Mouse (Mus musculus) heart, postnatal 0 days (tissue): ENCODE measurements at regions not wholly inside any gene's neighbourhood (a gene's known extent, or its start where the extent isn't known, plus 50 kb on each side); places are given as distances from the start of the nearest gene placed in this dataset.

Source experiments
- ATAC-seq: fragments of 200-750 bp; cut with Nextera tagmentation; 2 replicates; pipeline ENCODE4 v1.8.0; 2017; ENCODE audit warnings: low read depth, moderate number of reproducible peaks, moderate library complexity; ENCODE audit not compliant: insufficient read depth
- DNase-seq: peaks from one replicate; pipeline ENCODE4 v3.0.0-alpha.2; 2016; ENCODE audit warnings: low spot score
- H3K27ac ChIP-seq: fragments of 300-500 bp; sonication (generic); 2 replicates; pipeline ENCODE4 v1.5.1; 2014; ENCODE audit warnings: low read depth, mild to moderate bottlenecking
- H3K27me3 ChIP-seq: fragments of 300-500 bp; sonication (generic); 2 replicates; pipeline ENCODE4 v1.6.1; 2014; ENCODE audit warnings: low read length, mixed read lengths; ENCODE audit not compliant: control insufficient read depth, insufficient read depth
- H3K36me3 ChIP-seq: fragments of 300-500 bp; sonication (generic); replicated peaks from 2 replicates; pipeline ENCODE4 v1.6.1; 2014; ENCODE audit warnings: low read length, mixed read lengths; ENCODE audit not compliant: control insufficient read depth, insufficient read depth
- H3K4me1 ChIP-seq: fragments of 300-500 bp; sonication (generic); 2 replicates; pipeline ENCODE4 v1.6.1; 2014; ENCODE audit warnings: antibody characterized with exemption; ENCODE audit not compliant: control insufficient read depth, insufficient read depth
- H3K4me2 ChIP-seq: fragments of 300-500 bp; sonication (generic); 2 replicates; pipeline ENCODE4 v1.6.1; 2014; ENCODE audit warnings: low read depth, mild to moderate bottlenecking, low read length, moderate library complexity
- H3K4me3 ChIP-seq: fragments of 300-500 bp; sonication (generic); 2 replicates; pipeline ENCODE4 v1.5.1; 2014; ENCODE audit warnings: low read depth, low read length
- H3K9ac ChIP-seq: fragments of 300-500 bp; sonication (generic); replicated peaks from 2 replicates; pipeline ENCODE4 v1.6.1; 2014; ENCODE audit warnings: low read depth, low read length, mixed read lengths
- H3K9me3 ChIP-seq: fragments of 300-500 bp; sonication (generic); replicated peaks from 2 replicates; pipeline ENCODE4 v1.6.1; 2016; ENCODE audit warnings: low read length; ENCODE audit not compliant: control insufficient read depth
- CTCF ChIP-seq: IDR thresholded peaks from 2 replicates; pipeline ENCODE4 v1.5.1; 2016; ENCODE audit warnings: antibody characterized with exemption, control low read depth, low read depth
- EP300 ChIP-seq: IDR thresholded peaks from 2 replicates; pipeline ENCODE4 v1.6.1; 2016; ENCODE audit warnings: antibody characterized with exemption, low read depth
- WGBS: fragments of 180-500 bp; shearing (Covaris S2); extraction: QIAGEN DNeasy Blood & Tissue Kit; methylation state at CpG from one replicate; pipeline ENCODE4 v1.1.7; 2014; 5-methylcytosine and 5-hydroxymethylcytosine counted together

DNA sequence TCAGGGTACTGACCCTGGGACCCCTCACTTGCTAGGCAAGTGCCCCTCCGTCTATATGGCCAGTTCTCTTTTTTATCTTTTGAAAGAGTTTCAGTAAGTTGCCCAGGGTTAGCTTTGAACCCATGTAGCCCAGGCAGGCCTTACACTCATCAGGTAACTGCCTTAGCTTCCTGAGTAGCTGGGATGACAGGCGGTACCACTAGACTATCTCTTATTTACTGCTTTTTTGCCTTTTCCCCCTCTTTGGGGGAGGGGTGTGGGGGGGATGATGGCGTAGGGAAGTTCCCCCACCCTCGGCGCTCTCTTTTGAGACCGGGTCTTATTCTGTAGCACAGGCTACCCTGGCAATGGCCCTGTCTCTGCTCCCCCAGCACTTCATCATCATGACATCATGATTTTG lies 106.9 kb downstream of the Sox2 start:
- H3K27me3 ChIP-seq, result no peaks in the 10 kb centered on the region
- no peaks in the 10 kb centered on the region for H3K9me3 ChIP-seq
- no peak for DNase-seq
- H3K4me1 ChIP-seq, result no peaks in the 10 kb centered on the region
- no peak overlapping the region for H3K9ac ChIP-seq
- no peak overlapping the region for H3K27ac ChIP-seq
- TF ChIP-seq CTCF (no peak), EP300 (no peak)
- no peak overlapping the region for H3K4me2 ChIP-seq
- 50% methylated on average over 6 of the region's 6 CpGs for WGBS
- H3K36me3 ChIP-seq, result no peaks in the 10 kb centered on the region
- ATAC-seq, result no peak
- no peak overlapping the region for H3K4me3 ChIP-seq

DNA sequence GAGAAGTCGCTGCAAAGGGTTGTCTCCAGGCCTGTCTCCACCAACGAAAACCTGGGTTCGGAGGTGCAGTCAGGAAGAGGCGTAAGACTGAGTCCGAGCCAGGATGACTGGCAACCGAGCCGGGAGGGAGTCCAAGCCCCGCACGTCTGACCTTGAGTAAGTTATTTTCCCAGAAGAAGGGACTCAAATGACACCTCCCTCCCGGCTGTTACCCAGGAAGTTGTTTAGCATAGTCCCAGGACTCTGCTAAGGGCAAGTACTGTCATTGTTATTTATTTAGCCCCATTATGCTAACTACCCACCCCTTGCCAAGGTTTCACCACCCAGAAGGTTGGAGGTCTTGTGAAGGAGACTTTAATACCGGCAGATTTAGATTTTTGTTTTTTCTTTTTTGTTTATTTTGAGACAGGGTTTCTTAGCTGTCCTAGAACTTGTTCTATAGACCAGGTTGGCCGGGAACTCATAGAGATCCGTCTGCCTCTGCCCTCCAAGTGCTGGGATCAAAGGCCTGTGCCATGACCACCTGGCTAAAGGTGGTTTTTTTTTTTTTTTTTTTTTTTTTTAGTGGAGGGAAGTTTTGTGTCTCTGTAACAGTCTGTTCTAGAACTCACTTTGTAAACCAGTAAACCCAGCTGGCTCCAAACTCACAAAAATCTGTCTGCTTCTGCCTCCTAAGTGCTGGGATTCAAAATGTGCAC lies 107.8 kb downstream of the Sox2 start:
- H3K9me3 ChIP-seq, result no peaks in the 10 kb centered on the region
- H3K4me1 ChIP-seq, result no peaks in the 10 kb centered on the region
- H3K4me2 ChIP-seq, result no peak overlapping the region
- TF ChIP-seq EP300, result no peak
- TF ChIP-seq CTCF, result no peak
- DNase-seq (no peak), ATAC-seq (no peak)
- WGBS, result 29% methylated on average over 13 of the region's 13 CpGs
- no peak overlapping the region for H3K4me3 ChIP-seq
- no peaks in the 10 kb centered on the region for H3K27me3 ChIP-seq
- H3K27ac ChIP-seq, result no peak overlapping the region
- H3K36me3 ChIP-seq, result no peaks in the 10 kb centered on the region
- H3K9ac ChIP-seq, result no peak overlapping the region

DNA sequence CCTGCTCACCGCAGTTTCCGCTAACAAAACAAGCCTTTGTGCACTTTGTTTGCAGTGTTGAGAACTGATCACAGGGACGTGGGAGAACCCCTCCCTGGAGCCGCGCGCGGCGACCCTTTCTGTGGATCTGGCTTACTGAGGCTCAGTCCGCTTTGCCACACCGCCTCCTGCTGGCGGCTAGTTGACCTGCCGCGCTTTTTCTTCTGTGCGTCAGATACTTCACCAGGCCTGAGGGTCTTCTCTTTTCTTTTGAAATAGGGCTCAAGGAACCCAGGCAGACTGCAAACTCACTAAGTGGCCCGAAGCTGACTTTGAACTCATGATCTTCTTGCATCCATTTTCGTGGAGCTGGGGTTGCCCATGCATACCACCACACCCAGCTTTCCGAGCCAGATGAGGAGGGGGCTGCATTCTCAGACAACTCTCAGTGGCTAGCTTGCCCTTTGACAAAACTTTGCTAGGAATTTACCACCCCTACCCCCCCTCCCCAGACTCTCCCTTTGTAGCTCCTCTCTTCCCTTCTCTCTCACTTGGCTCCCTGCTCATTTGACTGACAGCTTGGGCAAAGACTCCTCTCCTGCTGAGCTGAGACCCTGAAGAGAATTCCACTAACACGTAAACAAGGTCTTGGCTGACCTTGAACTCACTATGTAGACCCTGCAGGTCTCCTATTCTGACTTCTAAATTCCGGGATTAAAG lies 109.9 kb downstream of the Sox2 start:
- H3K9me3 ChIP-seq, result no peaks in the 10 kb centered on the region
- no peak overlapping the region for H3K4me2 ChIP-seq
- DNase-seq (no peak), ATAC-seq (no peak)
- 62% methylated on average over 19 of the region's 19 CpGs for WGBS
- H3K4me1 ChIP-seq, result no peaks in the 10 kb centered on the region
- no peak overlapping the region for H3K9ac ChIP-seq
- TF ChIP-seq EP300 (no peak), CTCF (no peak)
- H3K36me3 ChIP-seq, result no peaks in the 10 kb centered on the region
- H3K4me3 ChIP-seq, result no peak overlapping the region
- no peaks in the 10 kb centered on the region for H3K27me3 ChIP-seq
- no peak overlapping the region for H3K27ac ChIP-seq

DNA sequence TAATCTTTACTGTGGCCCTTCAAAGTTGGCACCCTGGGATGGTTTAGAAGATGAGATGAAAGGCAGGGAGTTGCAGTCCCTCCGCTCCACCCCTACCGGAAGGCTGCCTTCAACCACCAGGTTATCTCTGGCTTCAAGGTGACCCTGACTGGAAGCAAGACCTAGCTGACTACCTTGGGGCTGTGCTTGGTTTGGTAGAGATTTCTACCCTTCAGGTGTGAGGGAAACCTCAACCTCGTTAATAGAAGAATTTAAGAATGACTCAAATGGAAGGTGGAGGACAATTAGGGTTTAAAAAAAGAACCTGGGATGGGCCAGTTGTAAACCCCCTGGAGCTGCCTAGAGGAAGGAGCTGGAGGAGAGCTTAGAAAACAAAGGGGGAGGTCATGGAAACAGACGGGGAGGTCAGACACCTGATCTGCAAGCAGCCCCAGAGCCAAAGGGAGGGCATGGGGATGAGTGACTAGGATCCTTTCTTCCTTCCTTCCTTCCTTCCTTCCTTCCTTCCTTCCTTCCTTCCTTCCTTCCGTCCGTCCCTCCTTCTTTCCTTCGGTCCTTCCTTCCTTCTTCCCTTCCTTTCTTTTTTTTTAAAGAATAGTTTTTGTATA lies 111.1 kb downstream of the Sox2 start:
- no peaks in the 10 kb centered on the region for H3K9me3 ChIP-seq
- WGBS, result 74% methylated on average over 7 of the region's 7 CpGs
- TF ChIP-seq EP300, result no peak
- no peak for TF ChIP-seq CTCF

DNA sequence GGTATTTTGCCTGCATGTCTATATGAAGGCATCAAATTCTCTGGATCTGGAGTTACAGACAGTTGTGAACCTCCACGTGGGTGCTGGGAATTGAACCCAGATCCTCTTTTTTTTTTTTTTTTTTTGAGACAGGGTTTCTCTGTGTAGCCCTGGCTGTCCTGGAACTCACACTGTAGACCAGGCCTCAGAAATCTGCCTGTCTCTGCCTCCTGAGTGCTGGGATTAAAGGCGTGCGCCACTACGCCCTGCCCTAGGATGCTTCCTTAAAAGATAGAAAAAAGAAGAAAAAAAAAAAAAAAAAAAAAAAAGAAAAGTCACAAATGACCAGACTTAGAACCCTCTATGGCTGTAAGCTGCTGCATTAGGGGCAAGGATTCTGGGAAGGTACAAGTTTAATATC lies 111.6 kb downstream of the Sox2 start:
- no peaks in the 10 kb centered on the region for H3K27me3 ChIP-seq

More for the DNA sequence above, 111.1 kb downstream of the Sox2 start:
- DNase-seq (no peak), ATAC-seq (no peak)
- Histone ChIP-seq H3K4me2 (no peak overlapping the region), H3K4me1 (no peaks in the 10 kb centered on the region), H3K4me3 (no peak overlapping the region), H3K27ac (no peak overlapping the region), H3K36me3 (no peaks in the 10 kb centered on the region), H3K27me3 (no peaks in the 10 kb centered on the region), H3K9ac (no peak overlapping the region)

More for the DNA sequence above, 111.6 kb downstream of the Sox2 start:
- Histone ChIP-seq H3K4me2 (no peak overlapping the region), H3K9ac (no peak overlapping the region), H3K9me3 (no peaks in the 10 kb centered on the region), H3K4me1 (no peaks in the 10 kb centered on the region), H3K36me3 (no peaks in the 10 kb centered on the region), H3K4me3 (no peak overlapping the region), H3K27ac (no peak overlapping the region)
- TF ChIP-seq EP300 (no peak), CTCF (no peak)
- ATAC-seq (no peak), DNase-seq (no peak)
- WGBS, result 87% methylated on average over 4 of the region's 4 CpGs
